Mouse (Mus musculus): ENCODE data around the gene Akap13. TPM values are rescaled to one million over a fixed set of nuclear protein-coding genes. Genes with fewer than 3 reads are reported as not detected.

Akap13 gene
- polyA plus RNA-seq, 1 experiment from 2014 or later = 32.3 TPM

DNA sequence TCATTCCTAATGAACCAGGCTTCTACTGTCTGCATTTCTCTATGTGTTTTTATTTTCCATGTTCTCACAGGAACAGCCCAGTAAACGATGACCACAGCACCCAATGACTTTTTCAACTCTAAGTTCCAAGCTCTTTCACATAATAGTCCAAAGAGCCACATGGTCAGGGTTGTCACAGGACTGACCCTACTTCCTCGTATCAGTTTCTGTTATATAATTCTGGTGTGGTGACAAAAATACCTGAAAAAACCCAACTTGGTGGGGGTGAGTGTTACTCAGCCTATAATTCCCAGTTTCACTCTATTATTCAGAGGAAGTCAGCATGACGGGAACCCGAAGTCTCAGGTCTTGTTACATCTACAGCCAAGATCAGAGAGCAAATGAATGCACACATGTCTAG, 45.5 kb downstream of the Akap13 start:
- 90% methylated on average over 4 of the region's 4 CpGs for WGBS
- no peak overlapping the region for H3K4me2 ChIP-seq (replicated peaks)
- no peaks in the 10 kb centered on the region for H3K36me3 ChIP-seq
- no peak overlapping the region for H3K4me3 ChIP-seq
- no peak overlapping the region for H3K27ac ChIP-seq
- H3K9ac ChIP-seq = no peak overlapping the region
- no peak for ATAC-seq (ENCODE audit: low FRiP score)
- no peaks in the 10 kb centered on the region for H3K9me3 ChIP-seq (replicated peaks)
- H3K4me1 ChIP-seq = no peaks in the 10 kb centered on the region
- no peaks in the 10 kb centered on the region for H3K27me3 ChIP-seq

DNA sequence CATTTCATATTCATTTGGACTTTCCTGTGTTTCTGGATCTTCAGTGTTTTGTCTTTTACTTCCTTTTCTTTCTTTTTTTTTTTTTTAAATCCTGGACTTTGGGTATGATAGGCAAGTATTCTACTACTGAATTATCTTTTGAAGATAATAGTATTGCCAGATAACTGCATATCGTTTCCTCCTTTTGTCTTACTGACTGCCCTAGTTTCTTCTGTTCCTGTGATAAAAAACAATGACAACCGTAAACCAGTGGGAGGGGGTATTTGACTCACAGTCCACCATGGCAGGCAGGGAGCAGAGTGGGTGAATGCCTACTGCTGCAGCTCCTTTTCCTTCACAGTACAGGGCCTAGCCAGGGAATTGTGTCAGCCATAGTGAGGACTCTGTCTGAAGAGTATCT, 49.2 kb downstream of the Akap13 start:
- Histone ChIP-seq H3K9ac (no peak overlapping the region), H3K9me3 (replicated peaks) (no peaks in the 10 kb centered on the region), H3K27me3 (no peaks in the 10 kb centered on the region), H3K27ac (no peak overlapping the region), H3K4me1 (no peaks in the 10 kb centered on the region), H3K4me2 (replicated peaks) (no peak overlapping the region), H3K4me3 (no peak overlapping the region), H3K36me3 (no peaks in the 10 kb centered on the region)
- 61% methylated on average over 2 of the region's 2 CpGs for WGBS
- ATAC-seq (ENCODE audit: low FRiP score) = no peak

DNA sequence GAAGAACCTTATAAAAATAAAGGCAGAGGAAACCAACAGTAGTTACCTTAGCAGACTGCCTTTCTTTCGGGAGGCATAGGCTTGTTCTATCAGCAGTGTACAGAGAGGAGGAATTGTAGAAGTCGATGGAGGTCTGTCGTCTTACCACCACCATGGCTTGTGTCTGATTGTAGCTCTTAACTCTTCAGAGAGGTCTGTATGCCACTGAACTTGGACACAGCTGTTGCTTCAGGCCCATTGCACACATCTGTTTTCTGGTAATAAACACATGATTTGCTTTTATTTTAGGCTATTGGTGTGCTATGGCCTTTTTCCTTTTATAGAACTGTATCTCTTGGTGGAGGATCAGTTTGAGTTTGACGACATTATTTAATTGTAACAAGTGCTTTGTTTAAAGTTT, 51.3 kb downstream of the Akap13 start:
- WGBS = 93% methylated on average over 4 of the region's 4 CpGs
- Histone ChIP-seq H3K4me2 (replicated peaks) (no peak overlapping the region), H3K36me3 (no peaks in the 10 kb centered on the region), H3K27me3 (no peaks in the 10 kb centered on the region), H3K9me3 (replicated peaks) (no peaks in the 10 kb centered on the region), H3K4me1 (no peaks in the 10 kb centered on the region), H3K27ac (no peak overlapping the region), H3K4me3 (no peak overlapping the region), H3K9ac (no peak overlapping the region)
- ATAC-seq (ENCODE audit: low FRiP score) = no peak

DNA sequence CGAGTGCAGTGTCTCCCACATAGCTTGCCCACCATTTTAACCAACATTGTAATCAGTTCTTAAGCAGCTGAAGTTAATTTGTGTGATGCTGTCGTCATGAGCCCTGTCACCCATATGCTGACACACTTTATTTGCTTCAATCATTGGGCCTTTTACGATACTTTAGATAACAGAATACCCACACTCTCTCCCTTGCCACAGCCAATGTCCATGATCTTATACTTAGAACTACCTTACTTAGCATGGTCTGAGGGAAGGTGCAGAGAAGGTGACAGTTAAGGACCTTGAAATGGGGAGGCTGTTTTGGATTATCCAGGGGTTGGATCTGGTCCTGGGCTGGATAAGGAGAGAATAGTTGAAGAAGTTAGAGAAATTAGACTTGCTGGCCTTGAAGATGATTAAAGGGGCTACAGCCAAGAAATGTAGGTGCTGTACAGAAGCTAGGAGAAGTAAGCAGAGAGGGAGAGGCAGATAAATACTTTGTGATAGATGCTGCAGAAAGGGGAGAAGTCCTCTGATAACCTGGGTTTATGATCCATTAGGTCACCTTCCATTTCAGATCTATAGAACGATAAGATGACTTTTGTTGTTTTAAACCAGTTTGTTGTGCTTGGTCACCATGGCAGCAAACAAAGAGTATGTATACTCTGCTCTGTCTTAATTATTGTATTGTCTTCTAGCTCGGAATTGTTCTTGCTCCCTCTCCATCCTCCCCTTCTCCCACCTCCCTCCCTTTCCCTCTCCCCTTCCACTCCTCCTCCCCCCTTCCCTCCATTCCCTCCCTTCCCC, 53.9 kb downstream of the Akap13 start:
- 74% methylated on average over 5 of the region's 5 CpGs for WGBS
- H3K9me3 ChIP-seq (replicated peaks) = no peaks in the 10 kb centered on the region
- no peaks in the 10 kb centered on the region for H3K36me3 ChIP-seq

DNA sequence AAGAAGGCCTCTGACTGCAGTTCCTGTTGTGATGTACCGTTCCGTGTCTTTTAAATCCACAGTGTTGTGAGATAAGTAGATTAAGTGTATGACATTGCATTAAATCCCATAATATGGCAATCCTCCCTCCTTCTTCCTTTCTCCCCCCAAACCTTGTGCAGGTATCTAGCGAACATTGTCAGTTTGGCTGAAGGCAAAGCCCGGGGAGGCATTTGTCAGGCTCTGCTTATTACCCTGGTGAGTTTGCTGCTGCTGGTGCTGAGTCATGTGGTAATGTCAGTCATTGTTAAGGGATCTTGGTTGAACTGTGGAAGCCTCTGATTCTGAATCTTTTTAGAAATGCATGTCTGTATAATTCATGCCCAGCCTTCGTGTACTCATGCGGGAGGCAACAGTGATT, 60.1 kb downstream of the Akap13 start:
- Histone ChIP-seq H3K9me3 (replicated peaks) (no peaks in the 10 kb centered on the region), H3K27ac (no peak overlapping the region), H3K27me3 (no peaks in the 10 kb centered on the region), H3K4me2 (replicated peaks) (no peak overlapping the region), H3K4me1 (peaks cover 9% of the 10 kb centered on the region), H3K36me3 (no peaks in the 10 kb centered on the region), H3K9ac (no peak overlapping the region), H3K4me3 (no peak overlapping the region)
- ATAC-seq (ENCODE audit: low FRiP score) = no peak
- WGBS = 91% methylated on average over 6 of the region's 6 CpGs

More for the DNA sequence above, 53.9 kb downstream of the Akap13 start:
- no peaks in the 10 kb centered on the region for H3K4me1 ChIP-seq
- H3K27ac ChIP-seq = no peak overlapping the region
- no peak overlapping the region for H3K4me2 ChIP-seq (replicated peaks)
- H3K9ac ChIP-seq = no peak overlapping the region
- H3K27me3 ChIP-seq = no peaks in the 10 kb centered on the region
- no peak for ATAC-seq (ENCODE audit: low FRiP score)
- H3K4me3 ChIP-seq = no peak overlapping the region

DNA sequence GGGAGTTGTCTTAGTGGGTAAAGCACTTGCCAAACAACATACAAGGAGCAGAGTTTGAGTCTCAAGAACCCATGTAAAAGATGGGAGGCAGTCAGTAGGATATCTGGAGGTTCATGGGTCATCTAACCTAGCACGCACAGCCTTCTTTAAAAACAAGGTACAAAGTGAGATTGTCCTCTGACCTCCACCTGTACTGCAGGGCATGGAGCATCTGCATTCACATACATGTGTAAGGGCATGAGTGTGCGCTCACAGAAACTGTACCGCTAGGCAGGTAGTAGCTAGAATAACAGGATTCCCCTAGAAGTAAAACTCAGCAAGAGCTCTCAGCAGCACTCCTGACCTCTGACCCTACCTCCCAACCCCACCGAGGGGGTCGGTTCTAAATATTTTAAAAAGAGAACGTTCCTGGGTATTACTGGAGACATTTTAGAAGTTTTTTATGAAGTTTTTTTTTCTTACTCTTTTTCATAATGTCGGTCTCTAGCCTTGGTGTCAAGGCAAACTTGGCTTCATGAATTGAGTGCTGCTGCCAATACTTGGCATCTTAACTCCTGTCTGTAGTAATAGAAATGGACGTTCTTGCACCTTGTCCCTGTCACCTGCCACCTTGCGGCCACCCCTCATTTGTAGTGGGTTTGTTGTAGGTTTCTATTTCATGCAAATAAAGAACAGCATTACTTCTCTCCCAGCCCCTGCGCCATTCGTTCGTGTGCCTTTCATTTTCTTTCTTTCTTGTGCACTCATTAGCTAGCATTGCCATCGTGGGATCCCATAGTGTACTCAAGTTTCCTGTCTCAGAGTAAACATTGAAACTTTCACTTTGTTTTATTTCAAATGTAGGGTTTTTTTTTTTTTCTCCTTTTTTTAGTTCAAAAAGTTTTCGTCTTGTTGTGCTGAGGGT, 61.6 kb downstream of the Akap13 start:
- Histone ChIP-seq H3K4me3 (no peak overlapping the region), H3K36me3 (no peaks in the 10 kb centered on the region), H3K27me3 (no peaks in the 10 kb centered on the region), H3K9me3 (replicated peaks) (no peaks in the 10 kb centered on the region), H3K4me2 (replicated peaks) (no peak overlapping the region), H3K4me1 (peaks cover 14% of the 10 kb centered on the region), H3K27ac (no peak overlapping the region), H3K9ac (no peak overlapping the region)
- WGBS = 79% methylated on average over 14 of the region's 14 CpGs
- ATAC-seq (ENCODE audit: low FRiP score) = no peak

DNA sequence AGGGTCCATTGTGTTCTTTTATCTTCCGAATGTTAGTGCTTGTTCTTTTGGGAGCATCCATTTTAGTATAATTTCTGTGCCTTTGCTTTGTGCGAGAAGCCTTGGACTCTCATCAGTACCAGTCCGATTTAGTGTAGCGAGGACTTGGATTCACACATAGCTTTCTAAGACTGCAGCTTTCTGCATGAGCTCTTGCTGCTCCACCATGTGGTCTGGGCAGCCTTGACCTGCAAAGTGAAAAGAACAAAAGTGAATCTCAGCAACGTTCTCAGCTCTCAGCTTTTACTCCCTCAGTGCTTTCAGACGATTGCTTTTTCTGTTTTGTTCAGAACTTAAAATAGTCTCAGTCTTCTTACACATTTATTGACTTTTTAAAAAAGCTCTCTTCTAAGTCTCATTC, 65.2 kb downstream of the Akap13 start:
- ATAC-seq (ENCODE audit: low FRiP score) = no peak
- no peaks in the 10 kb centered on the region for H3K9me3 ChIP-seq (replicated peaks)
- H3K27me3 ChIP-seq = no peaks in the 10 kb centered on the region
- no peak overlapping the region for H3K4me2 ChIP-seq (replicated peaks)
- no peak overlapping the region for H3K9ac ChIP-seq
- no peaks in the 10 kb centered on the region for H3K36me3 ChIP-seq
- no peak overlapping the region for H3K4me3 ChIP-seq
- peaks cover 14% of the 10 kb centered on the region for H3K4me1 ChIP-seq
- WGBS = 54% methylated on average over 6 of the region's 6 CpGs
- H3K27ac ChIP-seq = no peak overlapping the region

DNA sequence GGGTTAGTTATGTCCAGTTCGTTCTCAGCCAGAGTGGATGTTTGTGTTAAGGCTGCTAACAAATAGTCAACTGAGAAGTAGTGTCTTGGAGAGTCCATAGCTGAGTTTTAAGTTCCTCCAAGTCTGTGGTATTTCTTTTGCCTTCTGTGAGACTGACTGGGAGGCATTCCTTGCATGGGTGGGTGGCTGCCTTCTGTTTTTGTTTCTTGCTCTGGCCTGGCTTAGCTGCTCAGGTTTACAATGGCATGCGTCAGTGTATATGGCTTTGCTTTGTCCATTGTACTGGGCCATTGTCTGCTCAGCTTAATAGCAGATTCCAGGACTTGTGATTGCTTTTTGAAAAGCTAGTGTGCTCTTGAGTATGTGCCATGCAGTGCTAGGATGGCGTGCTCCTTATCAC, 65.9 kb downstream of the Akap13 start:
- H3K27me3 ChIP-seq = no peaks in the 10 kb centered on the region
- WGBS = 32% methylated on average over 3 of the region's 3 CpGs
- H3K4me1 ChIP-seq = peaks cover 14% of the 10 kb centered on the region
- H3K9ac ChIP-seq = no peak overlapping the region
- no peak for ATAC-seq (ENCODE audit: low FRiP score)
- no peaks in the 10 kb centered on the region for H3K9me3 ChIP-seq (replicated peaks)
- H3K36me3 ChIP-seq = no peaks in the 10 kb centered on the region
- no peak overlapping the region for H3K4me3 ChIP-seq
- H3K4me2 ChIP-seq (replicated peaks) = no peak overlapping the region
- no peak overlapping the region for H3K27ac ChIP-seq

DNA sequence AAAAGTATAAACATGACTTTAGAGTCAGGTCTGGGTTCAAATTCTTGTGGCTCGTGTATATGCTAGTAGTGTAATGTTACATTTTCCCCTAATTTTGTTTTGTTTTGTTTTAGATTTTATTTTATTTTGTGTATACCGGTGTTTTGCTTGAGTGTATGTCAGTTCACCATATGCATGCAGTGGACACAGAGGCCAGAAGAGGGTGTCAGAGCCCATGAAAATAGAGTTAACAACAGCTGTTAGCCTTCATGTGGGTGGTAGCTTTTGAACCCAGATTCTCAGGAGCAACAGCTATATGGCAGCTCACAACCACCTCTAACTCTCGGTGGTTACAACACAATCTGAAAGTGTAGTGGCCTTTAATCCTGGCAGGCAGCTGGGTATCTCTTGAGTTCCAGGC, 66.9 kb downstream of the Akap13 start:
- Histone ChIP-seq H3K4me3 (no peak overlapping the region), H3K36me3 (no peaks in the 10 kb centered on the region), H3K27me3 (no peaks in the 10 kb centered on the region), H3K4me2 (replicated peaks) (no peak overlapping the region), H3K27ac (no peak overlapping the region), H3K9ac (no peak overlapping the region), H3K9me3 (replicated peaks) (no peaks in the 10 kb centered on the region), H3K4me1 (peaks cover 14% of the 10 kb centered on the region)
- WGBS = 92% methylated on average over 3 of the region's 3 CpGs
- ATAC-seq (ENCODE audit: low FRiP score) = no peak

DNA sequence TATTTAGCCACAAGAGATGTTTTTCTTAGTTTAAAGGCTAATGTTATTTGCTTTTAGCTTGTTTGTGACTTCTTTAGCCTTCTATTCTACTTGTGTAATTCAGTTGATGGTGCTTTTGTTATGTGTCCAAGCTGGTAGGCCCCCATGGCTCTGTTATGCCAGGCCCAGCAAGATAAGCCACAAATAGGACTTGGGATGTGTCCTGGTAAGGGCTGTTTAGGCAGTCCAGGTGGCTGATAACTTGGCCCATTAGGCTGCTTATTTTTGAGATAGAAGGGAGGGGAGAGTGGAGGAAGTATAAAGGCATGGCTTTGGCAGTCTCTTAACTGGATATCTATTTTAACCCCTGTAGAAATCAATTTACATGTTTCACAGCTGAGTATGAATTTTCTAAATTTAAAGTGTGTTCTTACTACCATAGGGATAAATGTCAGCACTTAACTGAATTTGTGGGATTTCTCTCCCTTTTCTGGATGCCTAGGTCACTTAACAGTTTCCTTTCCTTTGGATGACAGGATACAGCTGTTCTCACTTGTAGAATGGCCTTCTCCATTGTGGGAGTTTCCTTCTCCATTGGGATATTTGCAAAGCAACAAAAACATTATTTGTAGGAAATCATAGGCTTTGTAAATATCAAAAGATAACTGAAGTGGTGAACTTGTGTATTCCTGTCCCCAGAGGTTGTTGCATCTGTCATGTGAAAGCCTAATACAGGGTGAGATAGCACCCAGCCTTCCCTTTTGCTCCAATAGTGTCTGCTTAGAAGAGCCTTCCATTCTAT, 69.6 kb downstream of the Akap13 start:
- Histone ChIP-seq H3K4me2 (replicated peaks) (no peak overlapping the region), H3K4me1 (peaks cover 6% of the 10 kb centered on the region), H3K36me3 (no peaks in the 10 kb centered on the region), H3K9me3 (replicated peaks) (no peaks in the 10 kb centered on the region), H3K27me3 (no peaks in the 10 kb centered on the region), H3K9ac (no peak overlapping the region), H3K27ac (no peak overlapping the region), H3K4me3 (no peak overlapping the region)
- no peak for ATAC-seq (ENCODE audit: low FRiP score)

DNA sequence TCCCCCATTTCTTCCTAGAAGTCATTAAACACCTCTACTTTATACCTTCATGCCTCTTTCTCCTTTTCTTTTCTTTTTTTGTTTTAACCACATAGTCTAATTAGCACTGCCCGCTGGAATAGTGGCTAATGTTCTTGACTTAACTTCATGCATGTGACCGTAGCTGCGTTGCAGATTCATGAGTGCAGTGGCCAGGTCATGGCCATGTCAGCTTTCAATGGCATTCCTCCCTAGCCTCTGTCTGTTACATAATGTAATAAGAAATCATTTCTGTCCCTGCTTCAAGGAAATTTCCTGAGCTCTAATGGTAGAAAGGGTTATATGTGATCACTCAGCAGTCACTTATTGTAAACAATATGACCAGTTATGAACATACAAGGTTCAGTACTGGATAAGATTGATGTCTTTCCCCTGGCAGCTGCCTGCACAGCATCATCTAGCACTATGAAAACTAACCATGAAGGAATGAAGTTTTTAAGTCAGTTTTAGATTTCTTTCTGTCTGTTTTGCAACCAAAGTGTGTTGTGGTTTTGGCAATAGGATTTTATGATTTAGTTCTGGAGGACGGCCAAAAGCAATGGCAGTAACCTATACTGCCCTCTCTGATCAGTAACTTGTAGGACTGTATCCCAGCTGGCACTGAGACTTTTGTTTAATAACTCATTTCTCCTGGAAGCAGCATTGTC, 70.5 kb downstream of the Akap13 start:
- Histone ChIP-seq H3K27ac (no peak overlapping the region), H3K27me3 (no peaks in the 10 kb centered on the region), H3K4me2 (replicated peaks) (no peak overlapping the region), H3K9ac (no peak overlapping the region), H3K36me3 (no peaks in the 10 kb centered on the region), H3K9me3 (replicated peaks) (no peaks in the 10 kb centered on the region), H3K4me1 (peaks cover 6% of the 10 kb centered on the region), H3K4me3 (no peak overlapping the region)
- WGBS = 84% methylated on average over 4 of the region's 4 CpGs
- ATAC-seq (ENCODE audit: low FRiP score) = no peak

DNA sequence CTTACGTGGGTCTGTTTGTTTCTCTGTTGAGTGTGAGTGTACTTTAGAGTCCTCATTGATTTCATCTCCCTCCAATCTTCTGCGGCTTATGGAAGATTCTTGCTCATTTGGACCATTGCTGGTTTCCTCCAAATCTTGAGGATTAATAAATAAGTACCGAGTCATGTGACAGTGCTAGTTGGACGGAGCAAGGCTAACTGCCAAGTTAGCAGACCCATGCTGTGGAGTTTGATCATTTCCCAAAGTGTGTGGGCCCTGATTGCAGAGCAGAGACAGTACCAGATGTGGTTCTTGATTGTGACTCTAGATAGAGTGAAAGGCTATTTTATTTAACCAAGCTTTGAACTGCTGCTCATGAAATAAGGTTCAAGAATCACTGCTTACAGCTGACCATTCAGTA, 73.4 kb downstream of the Akap13 start:
- no peak for ATAC-seq (ENCODE audit: low FRiP score)
- no peaks in the 10 kb centered on the region for H3K27me3 ChIP-seq
- no peak overlapping the region for H3K4me2 ChIP-seq (replicated peaks)
- no peaks in the 10 kb centered on the region for H3K9me3 ChIP-seq (replicated peaks)
- no peaks in the 10 kb centered on the region for H3K4me1 ChIP-seq
- no peak overlapping the region for H3K9ac ChIP-seq
- no peak overlapping the region for H3K27ac ChIP-seq
- no peaks in the 10 kb centered on the region for H3K36me3 ChIP-seq
- no peak overlapping the region for H3K4me3 ChIP-seq
- WGBS = 89% methylated on average over 4 of the region's 4 CpGs
